Mouse (Mus musculus): ENCODE results near the gene Gm10272. TPM values are rescaled to one million over a fixed set of nuclear protein-coding genes. Genes with fewer than 3 reads are reported as not detected.

The Gm10272 gene
- polyA plus RNA-seq (2016; fragmentation: Nextera tagmentation; extraction: Ambion mirVana) = not detected in 2 replicates

GRCm38 (mm10) chr10:77706326-77706725 lies at the start of gene Gm10272:
TSS of gene Gm10272 (plus strand) at chr10:77706626.
- 95% methylated on average over 1 of the region's 1 CpGs for WGBS
- H3K4me1 ChIP-seq = no peaks in the 10 kb centered on the region
- H3K27ac ChIP-seq (replicated peaks) = no peak within 1 kb of the TSS
- DNase-seq (ENCODE audit: low spot score) = no peak
- no peak within 1 kb of the TSS for H3K4me3 ChIP-seq
- H3K9me3 ChIP-seq = peaks cover 27% of the 10 kb centered on the region
- no peaks in the 10 kb centered on the region for H3K27me3 ChIP-seq (replicated peaks; ENCODE audit: low read depth, poor library complexity, severe bottlenecking)
- no peaks in the 10 kb centered on the region for H3K36me3 ChIP-seq (replicated peaks)

GRCm38 (mm10) chr10:77658286-77658994 lies 48.0 kb upstream of the Gm10272 start:
- 78% methylated on average over 15 of the region's 15 CpGs for WGBS
- peaks cover 1% of the 10 kb centered on the region; the same call in 1 of the 2 replicates for H3K27me3 ChIP-seq (replicated peaks; ENCODE audit: low read depth, poor library complexity, severe bottlenecking)

GRCm38 (mm10) chr10:77663949-77664665 lies 42.3 kb upstream of the Gm10272 start:
- no peak for DNase-seq (ENCODE audit: low spot score)
- no peaks in the 10 kb centered on the region for H3K9me3 ChIP-seq
- H3K4me3 ChIP-seq = 0 out of 2 replicates have a peak overlapping the region, but pooled peaks have one; percentile 6
- peaks cover 12% of the 10 kb centered on the region for H3K27me3 ChIP-seq (replicated peaks; ENCODE audit: low read depth, poor library complexity, severe bottlenecking)
- H3K4me1 ChIP-seq = no peaks in the 10 kb centered on the region
- 56% methylated on average over 43 of the region's 43 CpGs for WGBS
- no peak overlapping the region; the same call in 1 of the 2 replicates for H3K27ac ChIP-seq (replicated peaks)
- H3K36me3 ChIP-seq (replicated peaks) = no peaks in the 10 kb centered on the region

More at GRCm38 (mm10) chr10:77658286-77658994, 48.0 kb upstream of the Gm10272 start:
- Histone ChIP-seq H3K36me3 (replicated peaks) (no peaks in the 10 kb centered on the region), H3K4me3 (no peak overlapping the region), H3K9me3 (no peaks in the 10 kb centered on the region), H3K27ac (replicated peaks) (no peak overlapping the region), H3K4me1 (0 out of 2 replicates have a peak, but pooled peaks cover 3% of the 10 kb centered on the region)
- no peak for DNase-seq (ENCODE audit: low spot score)

GRCm38 (mm10) chr10:77666342-77666741 lies 40.1 kb upstream of the Gm10272 start:
- H3K27ac ChIP-seq (replicated peaks) = no peak overlapping the region

GRCm38 (mm10) chr10:77667402-77667801 lies 39.0 kb upstream of the Gm10272 start:
- 85% methylated on average over 4 of the region's 4 CpGs for WGBS
- H3K9me3 ChIP-seq = no peaks in the 10 kb centered on the region
- H3K4me3 ChIP-seq = no peak overlapping the region
- H3K27ac ChIP-seq (replicated peaks) = no peak overlapping the region
- H3K4me1 ChIP-seq = no peaks in the 10 kb centered on the region
- DNase-seq (ENCODE audit: low spot score) = no peak
- peaks cover 12% of the 10 kb centered on the region for H3K27me3 ChIP-seq (replicated peaks; ENCODE audit: low read depth, poor library complexity, severe bottlenecking)
- no peaks in the 10 kb centered on the region for H3K36me3 ChIP-seq (replicated peaks)

More at GRCm38 (mm10) chr10:77666342-77666741, 40.1 kb upstream of the Gm10272 start:
- no peak overlapping the region for H3K4me3 ChIP-seq
- no peaks in the 10 kb centered on the region for H3K4me1 ChIP-seq
- H3K27me3 ChIP-seq (replicated peaks; ENCODE audit: low read depth, poor library complexity, severe bottlenecking) = peaks cover 12% of the 10 kb centered on the region
- 86% methylated on average over 8 of the region's 8 CpGs for WGBS
- DNase-seq (ENCODE audit: low spot score) = no peak
- no peaks in the 10 kb centered on the region for H3K9me3 ChIP-seq
- no peaks in the 10 kb centered on the region for H3K36me3 ChIP-seq (replicated peaks)

GRCm38 (mm10) chr10:77670710-77671109 lies 35.7 kb upstream of the Gm10272 start:
- Histone ChIP-seq H3K27ac (replicated peaks) (no peak overlapping the region), H3K9me3 (no peaks in the 10 kb centered on the region), H3K36me3 (replicated peaks) (no peaks in the 10 kb centered on the region), H3K4me1 (peaks cover 15% of the 10 kb centered on the region), H3K27me3 (replicated peaks; ENCODE audit: low read depth, poor library complexity, severe bottlenecking) (peaks cover 11% of the 10 kb centered on the region), H3K4me3 (no peak overlapping the region)
- DNase-seq (ENCODE audit: low spot score) = no peak
- WGBS = 77% methylated on average over 4 of the region's 4 CpGs

- 82% methylated on average over 4 of the region's 4 CpGs for WGBS
- Histone ChIP-seq H3K27ac (replicated peaks) (no peak overlapping the region), H3K36me3 (replicated peaks) (no peaks in the 10 kb centered on the region), H3K27me3 (replicated peaks; ENCODE audit: low read depth, poor library complexity, severe bottlenecking) (peaks cover 19% of the 10 kb centered on the region), H3K4me1 (peaks cover 15% of the 10 kb centered on the region), H3K9me3 (no peaks in the 10 kb centered on the region), H3K4me3 (no peak overlapping the region)
- no peak for DNase-seq (ENCODE audit: low spot score)
Measured at GRCm38 (mm10) chr10:77671519-77671918, 34.9 kb upstream of the Gm10272 start.

GRCm38 (mm10) chr10:77673765-77674164 lies 32.7 kb upstream of the Gm10272 start:
- H3K9me3 ChIP-seq = no peaks in the 10 kb centered on the region
- no peaks in the 10 kb centered on the region for H3K36me3 ChIP-seq (replicated peaks)
- peaks cover 42% of the 10 kb centered on the region for H3K27me3 ChIP-seq (replicated peaks; ENCODE audit: low read depth, poor library complexity, severe bottlenecking)
- no peak overlapping the region for H3K4me3 ChIP-seq
- 58% methylated on average over 13 of the region's 13 CpGs for WGBS
- no peak for DNase-seq (ENCODE audit: low spot score)
- peaks cover 31% of the 10 kb centered on the region for H3K4me1 ChIP-seq
- H3K27ac ChIP-seq (replicated peaks) = no peak overlapping the region

GRCm38 (mm10) chr10:77677562-77677961 lies 28.9 kb upstream of the Gm10272 start:
- Histone ChIP-seq H3K4me1 (peaks cover 33% of the 10 kb centered on the region), H3K36me3 (replicated peaks) (no peaks in the 10 kb centered on the region), H3K27ac (replicated peaks) (peak overlapping the region; percentile 66), H3K27me3 (replicated peaks; ENCODE audit: low read depth, poor library complexity, severe bottlenecking) (peaks cover 61% of the 10 kb centered on the region), H3K9me3 (no peaks in the 10 kb centered on the region), H3K4me3 (peak overlapping the region; percentile 58)
- WGBS = under 1% methylated on average over 35 of the region's 35 CpGs
- peak; percentile 62 for DNase-seq (ENCODE audit: low spot score)

GRCm38 (mm10) chr10:77682994-77683393 lies 23.4 kb upstream of the Gm10272 start:
- WGBS = 69% methylated on average over 7 of the region's 7 CpGs
- no peaks in the 10 kb centered on the region for H3K36me3 ChIP-seq (replicated peaks)
- no peaks in the 10 kb centered on the region for H3K9me3 ChIP-seq
- H3K4me1 ChIP-seq = peaks cover 43% of the 10 kb centered on the region
- no peak for DNase-seq (ENCODE audit: low spot score)
- H3K27ac ChIP-seq (replicated peaks) = no peak overlapping the region
- peaks cover 77% of the 10 kb centered on the region for H3K27me3 ChIP-seq (replicated peaks; ENCODE audit: low read depth, poor library complexity, severe bottlenecking)
- H3K4me3 ChIP-seq = no peak overlapping the region

- H3K9me3 ChIP-seq = no peaks in the 10 kb centered on the region
- DNase-seq (ENCODE audit: low spot score) = peak; percentile 57
- no peak overlapping the region for H3K4me3 ChIP-seq
- no peak overlapping the region for H3K27ac ChIP-seq (replicated peaks)
- WGBS = 26% methylated on average over 8 of the region's 8 CpGs
- peaks cover 77% of the 10 kb centered on the region for H3K27me3 ChIP-seq (replicated peaks; ENCODE audit: low read depth, poor library complexity, severe bottlenecking)
- no peaks in the 10 kb centered on the region for H3K36me3 ChIP-seq (replicated peaks)
- peaks cover 39% of the 10 kb centered on the region for H3K4me1 ChIP-seq
Measured at GRCm38 (mm10) chr10:77684181-77684580, 22.2 kb upstream of the Gm10272 start.

- DNase-seq (ENCODE audit: low spot score) = no peak
- H3K4me1 ChIP-seq = peaks cover 53% of the 10 kb centered on the region
- 3% methylated on average over 22 of the region's 22 CpGs for WGBS
Measured at GRCm38 (mm10) chr10:77685895-77686664, 20.3 kb upstream of the Gm10272 start, which contains the start of gene Tspear. TSS of gene Tspear (plus strand) at chr10:77686569.

More at GRCm38 (mm10) chr10:77685895-77686664, 20.3 kb upstream of the Gm10272 start, which contains the start of gene Tspear:
- Histone ChIP-seq H3K9me3 (no peaks in the 10 kb centered on the region), H3K27ac (replicated peaks) (no peak within 1 kb of the TSS), H3K27me3 (replicated peaks; ENCODE audit: low read depth, poor library complexity, severe bottlenecking) (peaks cover 76% of the 10 kb centered on the region), H3K4me3 (no peak within 1 kb of the TSS), H3K36me3 (replicated peaks) (no peaks in the 10 kb centered on the region)
